15 mouse cellular contexts compared by ENCODE assay signal in the genomic region with DNA sequence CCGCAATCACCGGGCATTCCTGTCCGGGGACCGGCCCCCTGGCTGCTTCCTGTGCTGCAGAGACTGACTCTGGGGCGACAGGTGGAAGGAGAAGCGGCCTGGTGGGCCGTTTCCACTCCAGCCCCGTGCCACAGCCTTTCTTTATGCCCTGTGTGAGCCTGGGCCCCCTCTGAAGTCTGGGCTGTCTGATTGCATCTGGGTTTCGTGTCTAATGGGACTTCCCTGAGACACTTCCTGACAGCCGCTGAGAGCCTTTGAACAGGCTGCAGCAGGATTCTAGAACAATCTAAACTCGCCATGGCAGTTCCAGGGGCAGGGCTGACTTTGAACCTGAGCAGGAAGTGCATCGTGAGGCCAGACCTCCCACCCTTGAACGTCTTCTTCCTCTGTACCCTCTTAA.
DNase-seq lines count a peak whose midpoint lies in the region; ATAC-seq lines count a peak whose summit lies in the region.
"Had no signal": no experiment of that assay in that cellular context is flagged by ENCODE, and none has a peak within 500 bp of the region (broad histone marks: within the 10 kb centered on the region; RNA-seq: fewer than 3 reads in every experiment).

No protein-coding gene starts in this region.

- WGBS in forebrain, embryonic 10.5 days = 78% methylated on average over 13 of the region's 13 CpGs
- 69% methylated on average over 13 of the region's 13 CpGs for WGBS in forebrain, embryonic 15.5 days
- WGBS in limb, embryonic 10.5 days = 67% methylated on average over 13 of the region's 13 CpGs

- 0 out of 2 replicates have a peak overlapping the region, but pooled peaks have one; percentile 56 for H3K27ac ChIP-seq in forebrain, embryonic 10.5 days
- no peak overlapping the region for H3K27ac ChIP-seq in forebrain, embryonic 15.5 days (replicated peaks)
- H3K27ac ChIP-seq in limb, embryonic 10.5 days = no peak overlapping the region
- H3K27ac ChIP-seq: liver, embryonic 14.5 days; midbrain, embryonic 10.5 days had no signal

- H3K27me3 ChIP-seq in forebrain, embryonic 10.5 days (ENCODE audit: poor library complexity, severe bottlenecking) = peaks cover 62% of the 10 kb centered on the region
- H3K27me3 ChIP-seq in forebrain, embryonic 15.5 days = peaks cover 18% of the 10 kb centered on the region
- peaks cover 98% of the 10 kb centered on the region for H3K27me3 ChIP-seq in limb, embryonic 10.5 days (ENCODE audit: low read depth, poor library complexity, severe bottlenecking)

- no peak for DNase-seq in forebrain, embryonic 10.5 days (ENCODE audit: extremely low spot score, low spot score)
- DNase-seq in CD4-positive, CD25-positive, alpha-beta regulatory T cell, adult 2 months (ENCODE audit: low read depth, low spot score) = peak; percentile 62
- peak; percentile 11 to 16 for DNase-seq in natural killer cell, adult 2 months (ENCODE audit: low spot score in 2 of 2)
- DNase-seq in limb, embryonic 10.5 days (ENCODE audit: low spot score) = no peak
- DNase-seq in frontal cortex, postnatal 10 days (ENCODE audit: low spot score in 2 of 2) = no peak
- DNase-seq in cerebellum, adult 9-11 months = no peak
- DNase-seq: cerebellum, adult 11 months; heart, postnatal 36 days; kidney, adult 8-10 months; left cerebral cortex, postnatal 4 days; right cerebral cortex, adult 18-20 months had no signal

- ATAC-seq in forebrain, embryonic 15.5 days (replicated peaks) = no peak
- peak; percentile 70 for ATAC-seq in inflammation-experienced regulatory T-cells, adult 6 months

- H3K36me3 ChIP-seq in forebrain, embryonic 10.5 days (replicated peaks) = no peaks in the 10 kb centered on the region
- no peaks in the 10 kb centered on the region for H3K36me3 ChIP-seq in forebrain, embryonic 15.5 days
- H3K36me3 ChIP-seq in limb, embryonic 10.5 days = no peaks in the 10 kb centered on the region
- H3K36me3 ChIP-seq: midbrain, embryonic 10.5 days had no signal

- H3K9ac ChIP-seq in forebrain, embryonic 15.5 days (replicated peaks) = no peak overlapping the region
- H3K9ac ChIP-seq: liver, embryonic 14.5 days had no signal

- H3K4me2 ChIP-seq in forebrain, embryonic 15.5 days (replicated peaks) = no peak overlapping the region

- no peak overlapping the region for H3K4me3 ChIP-seq in forebrain, embryonic 10.5 days
- H3K4me3 ChIP-seq in forebrain, embryonic 15.5 days = no peak overlapping the region
- no peak overlapping the region for H3K4me3 ChIP-seq in limb, embryonic 10.5 days
- H3K4me3 ChIP-seq: midbrain, embryonic 10.5 days had no signal

- H3K9me3 ChIP-seq in forebrain, embryonic 10.5 days = no peaks in the 10 kb centered on the region
- H3K9me3 ChIP-seq in forebrain, embryonic 15.5 days = no peaks in the 10 kb centered on the region
- no peaks in the 10 kb centered on the region for H3K9me3 ChIP-seq in limb, embryonic 10.5 days (replicated peaks)
- H3K9me3 ChIP-seq: midbrain, embryonic 10.5 days had no signal

- peaks cover 12% of the 10 kb centered on the region for H3K4me1 ChIP-seq in forebrain, embryonic 10.5 days
- peaks cover 8% of the 10 kb centered on the region for H3K4me1 ChIP-seq in forebrain, embryonic 15.5 days
- peaks cover 20% of the 10 kb centered on the region for H3K4me1 ChIP-seq in limb, embryonic 10.5 days

Comparison
In these comparisons a context has a peak if more than half of its experiments do, and no peak if none do; other contexts are left out.
1. DNase-seq: peak in CD4-positive, CD25-positive, alpha-beta regulatory T cell, adult 2 months (single experiment) and natural killer cell, adult 2 months (2 of 2); none in forebrain, embryonic 10.5 days (single experiment), limb, embryonic 10.5 days (single experiment), frontal cortex, postnatal 10 days (0 of 2) and cerebellum, adult 9-11 months (single experiment).